Mouse (Mus musculus) lung, embryonic 16.5 days (tissue): ENCODE data around the gene Atp8a2. TPM values are rescaled to one million over a fixed set of nuclear protein-coding genes. Genes with fewer than 3 reads are reported as not detected.

ENCODE experiments used
- microRNA counts: library from miRNA; unstranded; fragments of <30 nt; microRNA quantifications from one replicate; lab custom pipeline; 2016
- microRNA-seq: library from miRNA; unstranded; fragments of <30 nt; microRNA quantifications from one replicate; pipeline ENCODE4, GENCODE M21; 2016
- polyA plus RNA-seq: library from polyadenylated mRNA; unstranded; fragments of >200 nt; fragmentation: Nextera tagmentation; extraction: Ambion mirVana; gene quantifications from 2 replicates; pipeline ENCODE4 v1.2.1, GENCODE M21; 2015

The Atp8a2 gene
- polyA plus RNA-seq, 1 experiment from 2014 or later: 0.88 TPM

MicroRNA genes within 50 kb of the gene (microRNA counts, 519-probe panel; counts per million panel counts)
- not detected for microRNA mmu-miR-719 (lab: Ali Mortazavi, UCI)

Small RNA genes lying within 50 kb of the gene (microRNA-seq; reads per million reads assigned to microRNA genes)
- not detected for gene Mir719

Other genes starting within 250 kb of the Atp8a2 start
- not detected in 2 replicates for gene Nupl1, start 54.3 kb upstream of the Atp8a2 start, polyA plus RNA-seq
- 46.5 and 48.8 TPM in 2 replicates for gene Gm49336, start 54.3 kb upstream of the Atp8a2 start, polyA plus RNA-seq
- gene Mtmr6, start 68.0 kb upstream of the Atp8a2 start, polyA plus RNA-seq: 39.2 and 39.9 TPM in 2 replicates
- gene Amer2, start 176.1 kb upstream of the Atp8a2 start, polyA plus RNA-seq: 0.59 and 0.82 TPM in 2 replicates